Mouse (Mus musculus): ENCODE results near the gene Myrip.

DNA sequence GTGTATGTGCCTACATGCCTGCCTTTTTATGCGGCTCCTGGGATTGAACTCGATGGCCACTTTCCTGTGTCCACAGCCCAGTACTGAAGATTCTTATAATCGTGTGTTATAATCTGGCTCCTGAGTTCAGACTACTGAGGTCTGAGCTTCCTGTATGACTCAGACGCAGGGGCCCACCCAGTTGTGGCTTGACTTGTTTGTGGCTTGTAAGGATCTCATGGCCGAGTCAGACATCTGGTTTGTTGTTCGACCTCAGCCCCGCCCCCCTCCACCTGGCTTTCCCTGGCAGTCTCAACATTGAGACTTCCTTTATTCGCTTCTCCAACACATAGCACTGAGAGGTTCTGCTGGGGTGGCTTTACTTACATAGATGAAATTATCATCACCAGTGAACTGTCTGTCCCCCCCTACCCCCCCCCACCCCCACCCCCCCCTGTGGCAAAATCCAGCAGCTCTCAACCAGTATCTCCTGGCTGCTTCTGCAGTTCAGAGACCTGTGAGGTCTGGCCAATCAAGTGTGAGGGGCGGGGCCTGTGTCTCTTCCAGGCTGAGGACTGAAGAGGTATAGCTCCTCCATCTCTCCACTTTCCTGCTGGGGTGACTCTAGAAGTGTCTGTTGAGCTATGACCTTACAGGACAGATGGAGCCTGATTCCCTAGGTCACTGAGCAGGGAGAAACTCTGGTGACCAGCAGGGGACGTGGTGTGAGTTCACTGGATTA is 38.8 kb downstream of the Myrip start:
- TF ChIP-seq POLR2A (IDR thresholded peaks at IDR 0.05; ENCODE audit: borderline replicate concordance, extremely low read depth, insufficient read depth, insufficient read length, poor library complexity, severe bottlenecking) = no peak
- TF ChIP-seq CTCF (IDR thresholded peaks at IDR 0.05; ENCODE audit: borderline replicate concordance, extremely low read depth, insufficient read depth, insufficient read length) = no peak

All from brain, embryonic 14.5 days (tissue).